Mouse (Mus musculus) neural tube, embryonic 14.5 days (tissue): ENCODE results near the gene Dnase1l2. TPM values are rescaled to one million over a fixed set of nuclear protein-coding genes. Genes with fewer than 3 reads are reported as not detected.
A peak's percentile ranks its signal among the peaks of the same experiment; 100 is the strongest.
"Not testable (repeated sequence)": the region's sequence is repeated elsewhere in the genome, so short reads cannot be mapped to it uniquely, and the experiment has no call there.

ENCODE experiments used
- ATAC-seq: fragments of 200-750 bp; cut with Nextera tagmentation; 2 replicates; pipeline ENCODE4 v1.8.0; 2017; ENCODE audit warnings: low read depth, mild to moderate bottlenecking, moderate TSS enrichment, moderate library complexity
- H3K27ac ChIP-seq: fragments of 300-500 bp; sonication (generic); 2 replicates; pipeline ENCODE4 v1.5.1; 2014; ENCODE audit warnings: low read depth, mild to moderate bottlenecking, control low read depth, low read length, moderate library complexity, mixed read lengths
- H3K27me3 ChIP-seq: fragments of 300-500 bp; sonication (generic); 2 replicates; pipeline ENCODE4 v1.6.1; 2014; ENCODE audit warnings: low read length; ENCODE audit not compliant: control insufficient read depth, insufficient read depth
- H3K36me3 ChIP-seq: fragments of 300-500 bp; sonication (generic); 2 replicates; pipeline ENCODE4 v1.6.1; 2014; ENCODE audit warnings: low read length, mixed read lengths; ENCODE audit not compliant: control insufficient read depth, insufficient read depth
- H3K4me1 ChIP-seq: fragments of 300-500 bp; sonication (generic); 2 replicates; pipeline ENCODE4 v1.6.1; 2014; ENCODE audit warnings: low read length; ENCODE audit not compliant: control insufficient read depth, insufficient read depth
- H3K4me2 ChIP-seq: fragments of 300-500 bp; sonication (generic); 2 replicates; pipeline ENCODE4 v1.6.1; 2014; ENCODE audit warnings: mild to moderate bottlenecking, low read depth, low read length, control low read depth
- H3K4me3 ChIP-seq: fragments of 300-500 bp; sonication (generic); 2 replicates; pipeline ENCODE4 v1.5.1; 2014; ENCODE audit warnings: low read depth, low read length, control low read depth, mixed read lengths
- H3K9ac ChIP-seq: fragments of 300-500 bp; sonication (generic); replicated peaks from 2 replicates; pipeline ENCODE4 v1.6.1; 2014; ENCODE audit warnings: low read depth, mild to moderate bottlenecking, control low read depth, low read length, mixed read lengths
- H3K9me3 ChIP-seq: fragments of 300-500 bp; sonication (generic); 2 replicates; pipeline ENCODE4 v1.6.1; 2016; ENCODE audit warnings: low read length; ENCODE audit not compliant: control insufficient read depth
- WGBS: fragments of 180-500 bp; shearing (Covaris S2); extraction: QIAGEN DNeasy Blood & Tissue Kit; methylation state at CpG from one replicate; pipeline ENCODE4 v1.1.7; 2014; 5-methylcytosine and 5-hydroxymethylcytosine counted together
- polyA plus RNA-seq: library from polyadenylated mRNA; unstranded; fragments of >200 nt; fragmentation: Nextera tagmentation; extraction: Ambion mirVana; gene quantifications from 2 replicates; pipeline ENCODE4 v1.2.1, GENCODE M21; 2014

Dnase1l2 gene
- polyA plus RNA-seq, 1 experiment from 2014 or later: 6.5 TPM

DNA sequence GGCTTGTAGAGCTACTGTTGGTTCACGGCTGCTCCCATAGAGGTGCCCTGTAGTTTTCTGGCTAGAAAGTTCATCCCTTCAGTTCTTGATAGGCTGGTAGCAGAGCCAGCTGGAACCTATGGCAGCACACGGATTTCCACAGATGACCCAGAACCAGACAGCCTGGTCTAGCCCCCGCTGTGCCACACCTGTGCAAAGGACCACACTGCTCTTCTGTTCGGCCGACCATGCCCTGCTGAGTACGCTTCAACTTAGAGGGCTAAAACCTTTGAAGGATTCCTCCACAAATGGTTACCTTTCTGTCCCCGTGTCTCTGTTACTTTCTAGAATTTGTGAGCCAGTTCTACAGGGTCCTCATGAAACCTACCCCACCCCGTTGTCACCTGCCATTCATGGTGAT, 17.6 kb downstream of the Dnase1l2 start:
- H3K4me2 ChIP-seq, H3K27me3 ChIP-seq, H3K27ac ChIP-seq, H3K9me3 ChIP-seq, ATAC-seq, H3K9ac ChIP-seq, H3K4me3 ChIP-seq: not testable (repeated sequence)
- Histone ChIP-seq H3K4me1 (peaks cover 13% of the 10 kb centered on the region), H3K36me3 (peaks cover 39% of the 10 kb centered on the region)
- 91% methylated on average over 5 of the region's 8 CpGs for whole genome bisulfite sequencing

DNA sequence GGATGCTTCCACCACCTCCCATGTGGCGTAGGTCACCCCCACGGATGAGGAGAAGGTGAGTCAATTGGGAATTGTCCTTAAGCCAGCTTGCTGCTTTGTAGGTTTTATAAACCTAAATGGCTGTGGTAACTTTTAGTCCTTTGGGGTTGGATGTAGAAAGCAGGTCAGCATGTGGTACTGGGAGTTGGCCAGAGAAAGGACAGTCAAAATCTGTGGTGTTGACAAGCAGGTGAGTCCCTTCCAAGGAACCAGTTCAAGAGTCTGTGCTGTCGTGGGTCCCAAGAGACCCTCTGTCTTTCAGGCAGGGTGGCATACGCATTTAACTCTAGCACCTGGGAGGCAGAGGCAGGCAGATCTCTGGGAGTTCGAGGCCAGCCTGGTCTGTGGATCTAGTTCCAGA, 18.4 kb downstream of the Dnase1l2 start:
- H3K4me1 ChIP-seq: peaks cover 12% of the 10 kb centered on the region
- no peak overlapping the region for H3K9ac ChIP-seq
- peaks cover 46% of the 10 kb centered on the region for H3K36me3 ChIP-seq
- 92% methylated on average over 5 of the region's 5 CpGs for WGBS
- H3K27me3 ChIP-seq: no peaks in the 10 kb centered on the region
- H3K4me3 ChIP-seq: no peak overlapping the region
- ATAC-seq: no peak
- H3K9me3 ChIP-seq: no peaks in the 10 kb centered on the region
- H3K4me2 ChIP-seq: no peak overlapping the region
- H3K27ac ChIP-seq: no peak overlapping the region

DNA sequence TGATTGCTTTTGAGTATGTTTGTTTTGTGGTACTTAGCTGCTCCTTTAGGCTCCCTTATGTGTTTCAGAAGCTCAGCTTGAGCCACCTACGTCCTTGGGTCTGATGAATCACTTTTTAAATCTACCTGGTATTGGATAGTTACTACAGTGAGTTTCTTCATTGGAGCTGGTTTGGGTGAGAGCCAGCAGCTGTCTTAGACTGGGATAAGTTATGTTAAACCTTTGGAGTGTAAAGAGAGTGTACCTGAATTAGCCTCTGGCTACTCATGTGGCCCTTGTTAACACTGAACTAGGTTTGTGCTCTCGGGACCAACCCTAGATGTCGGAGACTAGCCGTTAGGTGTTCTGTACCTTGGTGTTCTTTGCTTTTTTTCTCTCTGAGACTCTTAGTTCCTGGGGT, 19.8 kb downstream of the Dnase1l2 start:
- Histone ChIP-seq H3K4me3 (no peak overlapping the region), H3K36me3 (peaks cover 53% of the 10 kb centered on the region), H3K27me3 (no peaks in the 10 kb centered on the region), H3K4me2 (no peak overlapping the region), H3K27ac (no peak overlapping the region), H3K9ac (no peak overlapping the region), H3K9me3 (no peaks in the 10 kb centered on the region), H3K4me1 (peaks cover 8% of the 10 kb centered on the region)
- ATAC-seq: no peak
- WGBS: over 99% methylated on average over 4 of the region's 4 CpGs

DNA sequence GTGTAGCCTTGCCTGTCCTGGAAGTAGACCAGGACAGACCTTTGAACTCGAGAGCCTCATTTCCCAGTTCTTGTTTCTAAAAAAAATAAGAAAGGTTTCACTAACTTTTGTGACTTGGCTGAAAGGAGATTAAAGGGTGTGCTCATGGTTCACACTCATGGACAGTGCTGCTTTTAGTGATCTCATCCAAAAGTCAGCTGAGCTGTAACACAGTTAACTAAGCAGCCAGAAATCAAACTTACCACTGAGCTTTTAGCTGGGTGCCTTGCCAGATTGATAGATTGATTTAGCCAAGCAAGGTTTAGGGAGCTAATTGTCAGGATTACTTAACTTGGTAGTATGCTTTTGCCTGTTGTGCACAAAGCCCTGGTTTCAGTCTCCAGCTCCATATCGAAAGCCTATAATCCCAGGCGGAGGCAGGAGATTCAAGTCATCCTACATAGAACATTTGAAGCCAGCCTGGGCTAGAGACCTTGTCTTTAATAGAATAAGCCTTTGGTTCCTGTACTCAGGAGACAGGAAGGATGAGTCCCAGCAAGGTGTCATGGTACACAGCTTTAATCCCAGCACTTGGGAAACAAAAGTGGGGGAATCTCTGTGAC, 26.8 kb downstream of the Dnase1l2 start:
- Histone ChIP-seq H3K27ac (no peak overlapping the region), H3K4me2 (peak overlapping the region; percentile 93; the same call in 1 of the 2 replicates), H3K4me1 (peaks cover 20% of the 10 kb centered on the region; the same call in 1 of the 2 replicates), H3K27me3 (no peaks in the 10 kb centered on the region), H3K36me3 (peaks cover 24% of the 10 kb centered on the region), H3K9ac (no peak overlapping the region), H3K4me3 (peak overlapping the region; percentile 91), H3K9me3 (no peaks in the 10 kb centered on the region)
- WGBS: 91% methylated on average over 3 of the region's 3 CpGs
- no peak for ATAC-seq

DNA sequence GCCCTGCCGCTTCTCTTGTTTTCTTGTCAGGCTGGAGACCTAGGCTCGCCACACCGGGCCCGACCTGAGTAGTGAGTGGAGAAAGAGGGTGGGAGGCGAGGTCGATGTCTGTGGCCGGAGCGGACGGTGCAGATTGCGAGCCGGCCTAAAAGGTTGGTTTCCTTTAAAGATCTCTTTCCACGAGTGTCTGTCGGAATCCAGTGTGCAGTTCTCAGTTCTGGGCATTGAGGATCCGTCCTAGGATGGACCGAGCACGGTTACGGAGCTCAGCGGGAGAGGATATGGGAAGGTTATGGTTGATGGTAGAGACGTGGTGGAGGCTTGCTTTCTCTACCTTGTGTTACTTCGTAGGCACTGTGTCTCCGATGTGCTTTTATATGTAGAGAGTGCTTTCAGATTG, 27.9 kb downstream of the Dnase1l2 start:
- Histone ChIP-seq H3K9ac (peak overlapping the region; percentile 94), H3K4me2 (peak overlapping the region; percentile 93), H3K27me3 (no peaks in the 10 kb centered on the region), H3K4me3 (peak overlapping the region; percentile 91), H3K9me3 (no peaks in the 10 kb centered on the region), H3K4me1 (peaks cover 20% of the 10 kb centered on the region; the same call in 1 of the 2 replicates), H3K27ac (peak overlapping the region; percentile 92), H3K36me3 (peaks cover 18% of the 10 kb centered on the region)
- WGBS: 1% methylated on average over 21 of the region's 21 CpGs
- no peak for ATAC-seq

DNA sequence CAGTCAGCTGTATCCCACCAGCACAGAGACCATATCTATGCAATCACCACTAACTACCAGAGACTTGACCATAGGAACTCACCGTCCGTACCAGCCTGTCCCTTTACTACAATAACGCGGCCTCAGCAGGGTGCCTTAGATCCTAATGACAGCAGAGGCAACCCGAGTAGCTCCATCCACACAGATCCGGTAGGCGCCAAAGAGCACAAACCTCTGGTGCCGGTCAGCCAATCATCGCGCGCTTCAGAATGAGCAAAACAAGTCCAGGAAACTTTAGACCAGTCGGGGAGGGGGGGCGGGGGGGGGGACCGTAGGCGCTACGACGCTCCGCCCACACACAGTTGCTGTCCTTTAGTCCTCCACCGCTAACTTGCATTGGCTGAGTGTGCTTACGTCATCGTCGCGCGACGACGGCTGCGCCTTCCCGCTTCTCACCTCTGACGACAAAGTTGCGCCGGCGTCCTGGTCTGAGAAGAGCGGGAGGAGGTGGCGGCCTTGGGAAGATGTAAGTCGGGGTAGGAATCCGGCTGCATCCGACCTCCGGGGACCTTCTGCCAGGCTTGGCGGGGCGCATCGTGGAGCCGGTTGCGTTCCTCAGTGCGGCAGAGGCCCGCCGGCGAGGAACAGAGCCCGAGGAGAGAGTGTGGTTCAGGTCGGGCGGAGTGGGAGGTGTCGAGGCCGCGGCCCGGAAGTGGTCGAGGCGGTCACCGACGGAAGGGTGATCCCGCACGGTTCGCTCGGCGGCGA, 28.5 kb downstream of the Dnase1l2 start, which contains the start of gene Rnps1:
Rnps1 (plus strand) TSS at position 336 of the 747 bp plus-strand sequence.
- H3K4me1 ChIP-seq: peaks cover 20% of the 10 kb centered on the region; the same call in 1 of the 2 replicates
- H3K4me2 ChIP-seq: peak within 1 kb of the TSS; percentile 93
- H3K27me3 ChIP-seq: no peaks in the 10 kb centered on the region
- under 1% methylated on average over 64 of the region's 64 CpGs for WGBS
- H3K4me3 ChIP-seq: peak within 1 kb of the TSS; percentile 91
- H3K27ac ChIP-seq: peak within 1 kb of the TSS; percentile 92
- H3K9me3 ChIP-seq: no peaks in the 10 kb centered on the region
- H3K36me3 ChIP-seq: peaks cover 19% of the 10 kb centered on the region
- ATAC-seq: peak; percentile 97
- H3K9ac ChIP-seq: peak within 1 kb of the TSS; percentile 94

DNA sequence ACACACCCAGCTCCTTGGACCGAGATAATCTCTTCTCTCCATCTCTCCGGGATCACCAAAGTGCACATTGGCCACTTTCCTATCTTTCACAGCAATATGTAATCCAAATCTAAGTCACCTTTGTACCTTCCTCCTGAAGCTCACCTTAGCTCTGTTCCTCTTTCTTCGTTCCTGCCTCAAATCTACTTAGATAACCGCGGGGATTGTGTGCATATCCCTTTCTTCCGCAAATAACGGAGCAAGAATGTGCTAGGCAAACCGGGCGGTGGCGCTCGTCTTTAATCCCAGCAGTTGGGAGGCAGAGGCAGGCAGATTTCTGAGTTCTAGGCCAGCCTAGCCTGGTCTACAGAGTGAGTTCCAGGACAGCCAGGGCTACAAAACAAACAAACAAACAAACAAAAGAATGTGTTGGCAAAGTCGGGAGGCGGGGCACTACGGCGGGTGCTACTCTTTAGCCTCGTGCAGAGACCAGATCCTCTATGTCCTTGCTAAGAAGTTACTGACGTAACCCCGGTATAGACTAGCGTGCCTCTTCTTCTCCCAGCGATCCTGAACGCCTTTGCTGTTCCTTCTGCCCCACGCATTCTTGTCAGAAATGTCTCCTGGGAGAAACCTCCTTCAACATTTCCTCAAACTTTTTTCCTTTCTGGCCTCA, 29.2 kb downstream of the Dnase1l2 start:
- Histone ChIP-seq H3K36me3 (peaks cover 20% of the 10 kb centered on the region), H3K27ac (peak overlapping the region; percentile 77), H3K9me3 (no peaks in the 10 kb centered on the region), H3K27me3 (no peaks in the 10 kb centered on the region), H3K4me2 (peak overlapping the region; percentile 93), H3K9ac (peak overlapping the region; percentile 62), H3K4me3 (peak overlapping the region; percentile 91), H3K4me1 (peaks cover 20% of the 10 kb centered on the region; the same call in 1 of the 2 replicates)
- 0 out of 2 replicates have a peak, but pooled peaks have one; percentile 18 for ATAC-seq
- WGBS: 35% methylated on average over 22 of the region's 22 CpGs

DNA sequence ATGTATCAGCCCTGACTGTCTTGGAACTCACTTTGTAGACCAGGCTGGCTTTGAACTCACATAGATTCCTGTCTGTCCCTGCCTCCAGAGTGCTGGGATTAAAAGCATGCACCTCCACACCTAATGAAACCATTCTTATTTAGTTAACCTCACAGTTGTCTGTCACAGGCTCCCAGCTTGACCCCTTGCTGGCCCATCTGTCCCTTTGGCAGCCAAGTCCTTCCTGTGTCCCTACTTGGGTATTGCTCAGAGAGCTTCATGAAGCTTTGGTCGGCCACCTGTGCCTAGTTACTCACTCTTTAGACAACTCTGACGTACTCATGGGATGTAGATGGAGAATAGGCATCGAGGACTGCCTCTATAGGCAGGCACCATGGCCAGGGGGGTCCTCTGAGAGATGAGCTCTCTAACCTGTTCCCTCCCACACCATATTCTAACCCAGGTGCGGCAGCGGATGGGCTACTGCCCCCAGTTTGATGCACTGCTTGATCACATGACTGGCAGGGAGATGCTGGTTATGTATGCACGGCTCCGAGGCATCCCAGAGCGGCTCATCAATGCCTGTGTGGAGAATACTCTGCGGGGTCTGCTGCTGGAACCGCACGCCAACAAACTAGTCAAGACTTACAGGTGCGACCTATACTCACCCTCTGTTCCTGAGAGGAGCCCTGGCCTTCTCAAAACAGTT, 35.6 kb downstream of the Dnase1l2 start:
- ATAC-seq: no peak
- Histone ChIP-seq H3K9me3 (no peaks in the 10 kb centered on the region), H3K27me3 (no peaks in the 10 kb centered on the region), H3K4me2 (no peak overlapping the region), H3K27ac (no peak overlapping the region), H3K4me3 (no peak overlapping the region), H3K4me1 (no peaks in the 10 kb centered on the region), H3K9ac (no peak overlapping the region), H3K36me3 (peaks cover 57% of the 10 kb centered on the region)
- WGBS: 91% methylated on average over 12 of the region's 12 CpGs
